Mouse (Mus musculus) thymus, postnatal 25 days (tissue): ENCODE data around the gene Crmp1.

Experiments used
- DNase-seq: peaks from one replicate; pipeline ENCODE4 v3.0.0; 2022

Crmp1 gene

GRCm38 (mm10) chr5:37241224-37241623 is 516 bp upstream of the Crmp1 start:
- no peak for DNase-seq

- no peak for DNase-seq
These were observed 824 bp downstream of the Crmp1 start for GRCm38 (mm10) chr5:37242360-37243168.

GRCm38 (mm10) chr5:37243169-37243886 is 1.6 kb downstream of the Crmp1 start:
- DNase-seq = peak; percentile 53

- DNase-seq = no peak
These were observed 2.4 kb downstream of the Crmp1 start for GRCm38 (mm10) chr5:37244161-37244560.

GRCm38 (mm10) chr5:37244666-37245242 is 3.0 kb downstream of the Crmp1 start:
- no peak for DNase-seq

- peak; percentile 62 for DNase-seq
These were observed 3.9 kb downstream of the Crmp1 start for GRCm38 (mm10) chr5:37245651-37246050.

- peak; percentile 57 for DNase-seq
These were observed 4.6 kb downstream of the Crmp1 start for GRCm38 (mm10) chr5:37246138-37246910.

- no peak for DNase-seq
These were observed 5.7 kb downstream of the Crmp1 start for GRCm38 (mm10) chr5:37247456-37247855.

- no peak for DNase-seq
These were observed 7.1 kb downstream of the Crmp1 start for GRCm38 (mm10) chr5:37248870-37249269.

- no peak for DNase-seq
These were observed 9.9 kb downstream of the Crmp1 start for GRCm38 (mm10) chr5:37251596-37251995.

GRCm38 (mm10) chr5:37252101-37252804 is 10.5 kb downstream of the Crmp1 start:
- no peak for DNase-seq

- DNase-seq = no peak
These were observed 12.8 kb downstream of the Crmp1 start for GRCm38 (mm10) chr5:37254523-37254922.

GRCm38 (mm10) chr5:37256823-37257222 is 15.1 kb downstream of the Crmp1 start:
- no peak for DNase-seq

- DNase-seq = no peak
These were observed 15.5 kb downstream of the Crmp1 start for GRCm38 (mm10) chr5:37257243-37257642.

- DNase-seq = no peak
These were observed 20.0 kb downstream of the Crmp1 start for GRCm38 (mm10) chr5:37261734-37262133.

- DNase-seq = no peak
These were observed 22.1 kb downstream of the Crmp1 start for GRCm38 (mm10) chr5:37263816-37264215.

- DNase-seq = no peak
These were observed 39.3 kb downstream of the Crmp1 start for GRCm38 (mm10) chr5:37281021-37281420.

- DNase-seq = peak; percentile 43
These were observed 46.6 kb downstream of the Crmp1 start for GRCm38 (mm10) chr5:37288374-37288773.

- DNase-seq = peak; percentile 24
These were observed 47.5 kb downstream of the Crmp1 start for GRCm38 (mm10) chr5:37289236-37289635.

GRCm38 (mm10) chr5:37290983-37291382 is 49.2 kb downstream of the Crmp1 start:
- peak; percentile 26 for DNase-seq

- no peak for DNase-seq
These were observed 55.0 kb downstream of the Crmp1 start for GRCm38 (mm10) chr5:37296717-37297116.

GRCm38 (mm10) chr5:37298370-37298769 is 56.6 kb downstream of the Crmp1 start:
- DNase-seq = peak; percentile 8
